Mouse (Mus musculus) spleen, postnatal 4 days (tissue): ENCODE results near the gene Serpinb6b.
"Not testable (repeated sequence)": the region's sequence is repeated elsewhere in the genome, so short reads cannot be mapped to it uniquely, and the experiment has no call there.

Experiments used
- DNase-seq, 2 experiments: peaks; one replicate each; pipeline ENCODE4 v3.0.0; 2022; ENCODE audit warnings: low spot score in 2 of 2

Gene Serpinb6b

GRCm38 (mm10) chr13:32964989-32965811, at the start of gene Serpinb6b:
TSS of gene Serpinb6b (plus strand) at chr13:32965209.
- peak; percentile 42 to 72 for DNase-seq

- no peak for DNase-seq
Observed at GRCm38 (mm10) chr13:32922622-32923021, 42.4 kb upstream of the Serpinb6b start.

- no peak for DNase-seq
Observed at GRCm38 (mm10) chr13:32924578-32925360, 40.2 kb upstream of the Serpinb6b start.

- no peak for DNase-seq
Observed at GRCm38 (mm10) chr13:32926661-32927060, 38.3 kb upstream of the Serpinb6b start.

DNA sequence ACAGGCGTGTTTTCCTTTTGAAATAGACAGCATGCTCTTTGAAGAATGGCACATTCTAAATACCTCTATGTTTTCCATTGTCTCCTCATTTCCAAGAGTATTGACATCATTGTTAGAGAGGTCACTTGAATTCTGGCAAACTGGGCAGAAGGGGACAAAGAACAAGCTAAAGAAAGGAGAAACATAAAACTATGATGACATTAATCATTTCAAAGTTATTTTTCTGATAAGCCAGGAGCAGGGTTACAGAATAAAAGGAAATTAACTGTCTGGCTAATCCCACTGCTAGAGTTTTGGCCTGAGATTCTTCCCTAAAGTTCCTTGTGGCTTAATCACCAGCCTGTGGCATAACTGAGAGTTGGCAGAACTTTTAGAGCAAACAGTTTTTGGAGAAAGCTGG, 37.8 kb upstream of the Serpinb6b start:
- DNase-seq = no peak

GRCm38 (mm10) chr13:32929107-32929750, 35.8 kb upstream of the Serpinb6b start:
- no peak for DNase-seq

- no peak for DNase-seq
Observed at GRCm38 (mm10) chr13:32934706-32935381, 30.2 kb upstream of the Serpinb6b start.

DNA sequence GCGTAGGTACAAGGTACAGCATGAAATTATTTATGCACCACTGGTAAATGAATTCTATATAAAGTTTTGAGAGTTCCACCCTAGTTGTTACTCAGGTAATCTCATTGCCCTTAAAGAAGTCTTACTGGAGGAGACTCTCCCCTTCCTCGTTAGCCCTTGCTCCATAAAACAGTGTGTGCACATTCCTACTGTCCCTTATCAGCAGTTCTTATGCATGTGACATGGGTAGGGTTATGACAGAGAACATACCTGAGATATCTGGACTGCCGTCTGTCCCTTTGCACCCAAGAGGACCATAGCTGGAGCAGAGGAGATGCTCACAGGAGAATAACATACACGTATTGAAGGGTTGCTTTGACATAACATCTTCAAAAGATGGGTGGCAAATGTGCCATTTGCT, 26.7 kb upstream of the Serpinb6b start:
- peak in 1 of 2 experiments; percentile 27 for DNase-seq

- not testable (repeated sequence) for DNase-seq
Observed at GRCm38 (mm10) chr13:32939191-32939590, 25.8 kb upstream of the Serpinb6b start.

- no peak for DNase-seq
Observed at GRCm38 (mm10) chr13:32956537-32956936, 8.5 kb upstream of the Serpinb6b start.

DNA sequence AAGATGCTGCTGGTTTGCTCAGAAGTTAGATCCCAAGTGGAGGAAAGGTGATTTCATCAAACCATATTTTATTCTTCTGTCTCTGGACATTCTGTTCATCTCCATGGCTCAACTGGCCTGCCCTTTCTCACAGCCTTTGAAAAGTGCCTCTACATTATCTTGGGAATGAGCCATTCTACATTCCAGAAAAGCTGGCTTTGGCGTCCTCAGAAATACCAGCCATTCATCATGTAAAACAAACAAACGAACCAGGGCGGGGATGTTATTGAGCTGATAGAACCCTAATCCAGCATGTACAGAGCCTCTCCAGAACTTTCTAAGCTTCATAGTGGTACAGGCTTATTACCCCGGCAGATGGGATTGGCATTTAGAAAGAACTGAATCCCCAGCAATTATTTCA, 7.1 kb upstream of the Serpinb6b start:
- DNase-seq = no peak

DNA sequence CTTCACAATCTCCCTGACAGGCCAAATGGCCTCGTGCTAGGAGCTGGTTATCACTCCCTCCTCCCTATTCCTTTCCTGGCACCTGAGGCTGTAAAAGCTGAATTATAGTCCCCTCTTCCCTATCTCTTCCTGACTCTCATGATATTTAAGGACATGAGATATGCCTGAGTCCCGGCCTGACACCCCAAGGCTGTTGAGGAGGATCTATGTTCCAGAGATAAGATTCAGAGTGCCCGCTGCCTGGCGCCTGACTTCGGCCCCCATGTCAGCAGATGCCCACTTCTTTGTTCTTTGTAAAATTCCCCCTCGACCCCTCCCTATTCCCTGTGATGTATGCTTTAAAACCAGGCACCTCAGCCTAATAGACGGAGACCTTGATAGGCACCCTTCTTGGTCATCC, 6.5 kb upstream of the Serpinb6b start:
- peak in 1 of 2 experiments; percentile 44 for DNase-seq

GRCm38 (mm10) chr13:32963990-32964753, 837 bp upstream of the Serpinb6b start:
- DNase-seq = no peak

DNA sequence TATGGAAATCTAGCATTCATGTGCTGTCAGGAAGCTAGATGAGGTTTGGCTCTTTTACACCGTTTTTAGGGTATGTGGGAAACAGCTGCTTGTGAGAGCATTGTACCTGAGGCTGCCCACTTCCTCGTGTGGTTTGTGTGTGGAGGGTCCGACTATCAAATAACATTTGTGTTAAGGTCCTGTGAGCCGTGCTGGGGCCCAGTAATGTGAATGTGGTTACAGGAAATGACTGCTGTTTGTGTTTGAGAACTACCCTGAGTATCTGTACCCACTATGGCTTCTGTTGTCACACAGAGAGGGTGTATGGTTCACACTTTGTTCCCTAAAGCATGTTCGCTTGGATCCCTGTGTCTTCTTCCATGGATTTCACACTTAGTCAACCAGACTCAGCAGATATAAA, 1.1 kb downstream of the Serpinb6b start:
- DNase-seq = peak; percentile 19 to 60

DNA sequence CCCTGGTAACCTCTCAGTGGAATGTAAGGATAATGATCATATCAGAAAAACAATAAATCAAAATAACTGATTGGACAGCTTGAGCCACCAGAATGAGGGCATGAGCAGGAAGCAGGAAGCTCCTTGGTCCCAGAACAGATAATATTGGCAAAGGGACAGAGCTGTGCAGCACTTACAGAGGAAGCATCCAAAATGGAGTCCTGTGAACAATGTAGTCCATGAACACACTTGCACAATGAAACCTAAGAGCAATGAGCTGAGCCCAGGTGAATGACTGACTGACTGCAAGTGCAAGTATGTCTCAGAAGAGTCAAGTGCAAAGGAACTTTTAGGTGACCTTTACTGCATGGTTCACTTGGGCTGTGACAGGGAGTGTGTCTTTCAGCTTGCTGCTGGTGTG, 2.2 kb downstream of the Serpinb6b start:
- no peak for DNase-seq

GRCm38 (mm10) chr13:32968353-32968984, 3.5 kb downstream of the Serpinb6b start:
- DNase-seq = peak; percentile 69 to 74

DNA sequence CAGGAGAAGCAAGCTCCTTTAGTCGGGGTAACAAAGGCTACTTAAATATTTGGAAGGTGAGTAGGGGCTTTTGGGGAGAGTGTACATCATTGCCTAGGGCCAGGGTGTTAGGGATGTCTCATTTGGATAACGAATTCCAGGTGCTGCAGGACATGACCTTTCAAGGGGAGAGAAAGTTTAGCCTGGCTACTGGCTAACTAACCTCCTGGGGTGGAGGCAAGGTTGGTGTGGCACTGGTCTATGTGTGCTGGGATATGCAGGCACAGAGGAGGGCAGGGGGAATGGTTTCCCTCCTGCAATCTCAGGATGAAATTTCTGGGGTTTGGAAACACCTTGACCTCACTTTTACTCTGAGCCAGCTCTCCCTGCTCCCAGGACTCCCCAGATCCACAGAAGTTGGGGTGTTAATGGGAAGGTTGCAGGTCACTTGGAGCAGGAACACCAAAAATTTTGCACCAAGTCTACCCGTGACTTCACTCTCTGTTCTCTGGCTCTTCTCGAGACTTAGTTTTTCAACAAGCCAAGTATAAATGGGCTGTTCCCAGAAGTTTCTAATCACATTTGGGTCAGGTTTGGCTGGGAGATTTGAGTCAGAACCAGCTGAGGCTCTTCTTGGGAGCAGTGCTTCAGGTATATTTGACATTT, 4.1 kb downstream of the Serpinb6b start:
- peak; percentile 32 to 67 for DNase-seq

- no peak for DNase-seq
Observed at GRCm38 (mm10) chr13:32969641-32970040, 4.6 kb downstream of the Serpinb6b start.

GRCm38 (mm10) chr13:32970776-32971175, 5.8 kb downstream of the Serpinb6b start:
- no peak for DNase-seq

DNA sequence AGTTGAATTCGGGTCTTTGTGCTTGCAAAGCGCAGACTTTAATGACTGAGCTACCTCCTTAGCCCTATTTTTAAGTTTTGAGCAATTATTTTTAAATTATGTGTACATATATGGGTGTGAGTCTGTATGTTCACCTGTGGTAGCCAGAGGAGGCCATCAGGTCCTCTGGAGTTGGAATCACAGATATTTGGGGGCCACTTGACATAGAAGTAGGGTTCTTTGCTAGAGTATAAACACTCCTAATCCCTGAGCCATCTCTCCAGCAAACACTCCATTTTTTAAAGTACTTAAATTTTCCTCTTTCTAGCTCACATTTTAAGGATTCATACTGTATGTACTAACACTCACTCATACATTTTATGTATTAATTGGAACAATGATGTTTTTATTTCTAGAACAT, 9.3 kb downstream of the Serpinb6b start:
- DNase-seq = no peak
